Mouse (Mus musculus): ENCODE measurements around the gene Phactr2. TPM values are rescaled to one million over a fixed set of nuclear protein-coding genes. Genes with fewer than 3 reads are reported as not detected.

Gene Phactr2
- polyA plus RNA-seq, 1 experiment from 2014 or later, result 41.5 TPM

- no peak overlapping the region for H3K9ac ChIP-seq (ENCODE audit: low read depth, low read length)
- 50% methylated on average over 17 of the region's 17 CpGs for WGBS
- no peak overlapping the region for H3K4me3 ChIP-seq (ENCODE audit: low read length)
- no peak overlapping the region for H3K4me2 ChIP-seq (replicated peaks; ENCODE audit: low read depth, low read length)
- no peak for ATAC-seq (ENCODE audit: low FRiP score, low TSS enrichment)
- H3K9me3 ChIP-seq (ENCODE audit: control insufficient read depth, low read length), result no peaks in the 10 kb centered on the region
- H3K36me3 ChIP-seq (ENCODE audit: control insufficient read depth, insufficient read depth, low read length), result no peaks in the 10 kb centered on the region
- H3K4me1 ChIP-seq (ENCODE audit: control insufficient read depth, insufficient read depth, low read length), result peaks cover 9% of the 10 kb centered on the region
- no peak overlapping the region for H3K27ac ChIP-seq (ENCODE audit: low read depth, low read length)
- no peaks in the 10 kb centered on the region for H3K27me3 ChIP-seq (ENCODE audit: control insufficient read depth, insufficient read depth, low read length)
Measured at GRCm38 (mm10) chr10:13424508-13424907, 49.7 kb downstream of the Phactr2 start.

DNA sequence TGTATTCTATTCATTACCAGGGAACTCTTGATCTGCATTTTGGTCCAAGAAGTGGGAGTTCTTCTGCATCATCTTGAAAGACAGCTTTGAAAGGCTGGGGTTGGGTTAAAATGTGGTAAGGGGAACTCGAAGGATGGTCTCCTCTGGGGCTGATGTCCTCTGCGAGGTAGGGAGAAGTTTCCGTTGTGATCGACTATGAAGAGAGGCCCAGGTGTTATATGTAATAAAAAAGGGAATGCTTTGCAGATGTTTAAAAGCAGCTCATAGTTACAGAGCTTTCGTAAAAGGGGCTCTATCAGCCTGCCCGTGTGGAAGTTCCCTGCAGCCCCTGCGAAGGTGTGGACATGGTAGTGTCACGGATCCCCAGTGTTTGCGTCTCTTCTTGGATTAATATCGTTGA lies 50.2 kb downstream of the Phactr2 start:
- no peaks in the 10 kb centered on the region for H3K36me3 ChIP-seq (ENCODE audit: control insufficient read depth, insufficient read depth, low read length)
- H3K27ac ChIP-seq (ENCODE audit: low read depth, low read length), result no peak overlapping the region
- no peak overlapping the region for H3K4me3 ChIP-seq (ENCODE audit: low read length)
- H3K4me2 ChIP-seq (replicated peaks; ENCODE audit: low read depth, low read length), result no peak overlapping the region
- H3K9ac ChIP-seq (ENCODE audit: low read depth, low read length), result no peak overlapping the region
- 76% methylated on average over 10 of the region's 10 CpGs for WGBS
- peaks cover 6% of the 10 kb centered on the region for H3K4me1 ChIP-seq (ENCODE audit: control insufficient read depth, insufficient read depth, low read length)
- ATAC-seq (ENCODE audit: low FRiP score, low TSS enrichment), result no peak
- H3K9me3 ChIP-seq (ENCODE audit: control insufficient read depth, low read length), result no peaks in the 10 kb centered on the region
- no peaks in the 10 kb centered on the region for H3K27me3 ChIP-seq (ENCODE audit: control insufficient read depth, insufficient read depth, low read length)

DNA sequence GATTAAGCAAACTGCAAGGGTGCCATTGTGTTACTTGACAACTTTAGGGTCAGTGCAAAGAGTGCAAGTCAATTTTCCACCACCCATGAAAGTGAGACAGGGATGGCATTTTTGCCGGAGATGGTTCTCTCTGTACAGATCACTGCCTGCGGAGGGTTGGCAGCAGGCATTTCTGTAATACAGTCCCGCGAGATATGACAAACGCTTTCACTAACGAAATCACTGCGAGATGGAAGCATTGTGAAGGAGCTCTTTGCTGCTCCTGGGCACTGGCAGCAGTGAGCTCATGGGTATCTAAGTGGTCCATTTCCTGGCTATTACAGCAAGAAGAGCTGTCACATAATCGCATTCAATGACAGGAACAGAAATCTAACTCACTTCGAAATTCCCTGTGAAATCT lies 52.1 kb downstream of the Phactr2 start:
- Histone ChIP-seq H3K9ac (ENCODE audit: low read depth, low read length) (no peak overlapping the region), H3K27me3 (ENCODE audit: control insufficient read depth, insufficient read depth, low read length) (no peaks in the 10 kb centered on the region), H3K4me2 (replicated peaks; ENCODE audit: low read depth, low read length) (no peak overlapping the region), H3K36me3 (ENCODE audit: control insufficient read depth, insufficient read depth, low read length) (no peaks in the 10 kb centered on the region), H3K4me1 (ENCODE audit: control insufficient read depth, insufficient read depth, low read length) (0 out of 2 replicates have a peak, but pooled peaks cover 5% of the 10 kb centered on the region), H3K9me3 (ENCODE audit: control insufficient read depth, low read length) (no peaks in the 10 kb centered on the region), H3K4me3 (ENCODE audit: low read length) (no peak overlapping the region), H3K27ac (ENCODE audit: low read depth, low read length) (no peak overlapping the region)
- WGBS, result 91% methylated on average over 9 of the region's 9 CpGs
- ATAC-seq (ENCODE audit: low FRiP score, low TSS enrichment), result no peak

DNA sequence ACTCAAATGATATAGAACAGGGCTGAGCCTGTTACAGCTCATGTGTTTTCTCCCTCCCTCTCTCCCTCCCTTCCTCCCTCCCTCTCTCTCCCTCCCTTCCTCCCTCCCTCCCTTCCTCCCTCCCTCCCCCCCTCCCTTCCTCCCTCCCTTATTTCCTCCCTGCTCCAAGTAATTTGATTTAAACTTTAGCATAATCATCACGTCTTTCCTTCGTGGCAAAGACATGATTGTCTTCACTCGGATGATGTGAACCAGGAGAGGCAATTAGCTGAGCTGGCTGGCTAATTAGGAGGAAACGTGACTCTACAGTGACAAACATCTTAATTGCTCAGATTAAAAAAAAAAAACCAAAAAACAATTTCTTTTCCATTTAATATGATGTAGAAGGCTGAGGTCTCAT lies 55.0 kb downstream of the Phactr2 start:
- no peak overlapping the region for H3K4me3 ChIP-seq (ENCODE audit: low read length)
- H3K27me3 ChIP-seq (ENCODE audit: control insufficient read depth, insufficient read depth, low read length), result no peaks in the 10 kb centered on the region
- H3K9me3 ChIP-seq (ENCODE audit: control insufficient read depth, low read length), result no peaks in the 10 kb centered on the region
- H3K4me2 ChIP-seq (replicated peaks; ENCODE audit: low read depth, low read length), result no peak overlapping the region
- ATAC-seq (ENCODE audit: low FRiP score, low TSS enrichment), result no peak
- H3K27ac ChIP-seq (ENCODE audit: low read depth, low read length), result no peak overlapping the region
- no peaks in the 10 kb centered on the region for H3K36me3 ChIP-seq (ENCODE audit: control insufficient read depth, insufficient read depth, low read length)
- H3K9ac ChIP-seq (ENCODE audit: low read depth, low read length), result no peak overlapping the region
- 37% methylated on average over 4 of the region's 4 CpGs for WGBS
- 0 out of 2 replicates have a peak, but pooled peaks cover 7% of the 10 kb centered on the region for H3K4me1 ChIP-seq (ENCODE audit: control insufficient read depth, insufficient read depth, low read length)

DNA sequence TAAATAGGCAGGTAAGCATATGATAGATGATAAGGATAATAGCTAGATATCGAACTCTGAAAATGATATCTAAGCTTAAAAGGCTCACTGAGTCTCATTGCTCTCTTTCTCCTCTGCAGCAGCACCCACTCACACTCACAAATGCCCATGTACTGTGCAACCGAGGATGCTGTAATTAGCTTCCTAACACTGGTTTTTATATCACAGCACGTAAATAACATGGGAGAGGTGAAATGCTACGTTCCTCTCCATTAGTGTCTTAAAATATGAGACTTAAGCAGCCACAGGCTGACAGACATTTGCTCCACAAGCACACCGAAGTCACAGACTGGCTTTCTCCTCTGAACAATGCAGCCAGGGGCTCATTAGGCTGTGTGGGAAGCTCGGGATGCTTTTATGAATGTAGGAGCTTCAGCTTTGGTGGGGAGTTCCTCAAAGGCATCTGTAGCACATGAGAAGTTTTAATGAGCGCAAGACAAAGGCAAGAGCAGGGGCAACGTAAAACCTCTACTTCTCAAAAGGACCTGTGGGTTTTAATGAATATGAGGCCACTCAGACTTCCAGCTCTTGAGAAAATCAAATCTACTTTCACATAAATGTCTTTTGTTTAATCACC lies 58.6 kb downstream of the Phactr2 start:
- WGBS, result 36% methylated on average over 8 of the region's 8 CpGs
- Histone ChIP-seq H3K9ac (ENCODE audit: low read depth, low read length) (no peak overlapping the region), H3K4me3 (ENCODE audit: low read length) (no peak overlapping the region), H3K27me3 (ENCODE audit: control insufficient read depth, insufficient read depth, low read length) (no peaks in the 10 kb centered on the region), H3K4me2 (replicated peaks; ENCODE audit: low read depth, low read length) (no peak overlapping the region), H3K9me3 (ENCODE audit: control insufficient read depth, low read length) (no peaks in the 10 kb centered on the region), H3K36me3 (ENCODE audit: control insufficient read depth, insufficient read depth, low read length) (no peaks in the 10 kb centered on the region), H3K4me1 (ENCODE audit: control insufficient read depth, insufficient read depth, low read length) (0 out of 2 replicates have a peak, but pooled peaks cover 7% of the 10 kb centered on the region), H3K27ac (ENCODE audit: low read depth, low read length) (no peak overlapping the region; the same call in 1 of the 2 replicates)
- ATAC-seq (ENCODE audit: low FRiP score, low TSS enrichment), result no peak

DNA sequence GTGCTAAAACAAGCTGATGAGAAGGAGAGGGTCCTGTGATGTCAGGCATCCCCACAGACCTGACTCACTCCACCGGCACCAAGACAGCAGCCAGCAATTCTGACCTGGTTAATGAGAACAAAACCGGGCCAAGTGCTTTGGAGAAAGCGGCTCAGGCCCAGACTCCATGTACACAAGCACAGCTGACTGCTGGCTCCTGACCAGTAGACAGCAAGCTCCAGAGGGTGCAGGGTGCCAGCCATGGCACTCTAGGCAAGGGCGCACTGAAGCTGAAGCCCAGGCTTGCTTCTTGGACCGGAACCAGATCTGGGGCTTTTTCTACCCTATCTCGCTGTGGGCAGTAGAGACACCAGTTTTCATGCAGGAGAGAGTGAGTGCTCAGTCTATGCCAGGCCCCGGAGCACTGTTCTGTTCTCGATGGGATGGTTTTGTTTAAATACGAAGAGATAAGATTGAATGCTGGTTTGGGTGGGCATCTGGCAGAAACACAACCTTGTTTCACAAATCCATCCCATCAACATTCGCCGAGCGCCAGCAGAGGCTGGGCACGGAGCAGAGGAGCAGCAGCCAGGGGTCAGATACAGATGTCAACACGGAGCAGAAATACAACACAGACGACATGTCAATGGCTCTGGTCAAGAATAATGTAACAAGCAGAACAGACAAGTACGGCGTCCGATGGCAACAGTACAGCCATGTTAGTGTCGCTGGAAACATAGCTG lies 61.8 kb downstream of the Phactr2 start:
- no peaks in the 10 kb centered on the region for H3K36me3 ChIP-seq (ENCODE audit: control insufficient read depth, insufficient read depth, low read length)
- H3K9me3 ChIP-seq (ENCODE audit: control insufficient read depth, low read length), result no peaks in the 10 kb centered on the region
- H3K4me2 ChIP-seq (replicated peaks; ENCODE audit: low read depth, low read length), result no peak overlapping the region
- ATAC-seq (ENCODE audit: low FRiP score, low TSS enrichment), result no peak
- WGBS, result 92% methylated on average over 19 of the region's 19 CpGs
- H3K4me3 ChIP-seq (ENCODE audit: low read length), result no peak overlapping the region
- no peaks in the 10 kb centered on the region for H3K27me3 ChIP-seq (ENCODE audit: control insufficient read depth, insufficient read depth, low read length)
- H3K27ac ChIP-seq (ENCODE audit: low read depth, low read length), result no peak overlapping the region
- H3K9ac ChIP-seq (ENCODE audit: low read depth, low read length), result no peak overlapping the region
- 0 out of 2 replicates have a peak, but pooled peaks cover 7% of the 10 kb centered on the region for H3K4me1 ChIP-seq (ENCODE audit: control insufficient read depth, insufficient read depth, low read length)

- ATAC-seq (ENCODE audit: low FRiP score, low TSS enrichment), result no peak
- 87% methylated on average over 3 of the region's 3 CpGs for WGBS
- Histone ChIP-seq H3K9me3 (ENCODE audit: control insufficient read depth, low read length) (no peaks in the 10 kb centered on the region), H3K4me2 (replicated peaks; ENCODE audit: low read depth, low read length) (no peak overlapping the region), H3K9ac (ENCODE audit: low read depth, low read length) (no peak overlapping the region), H3K36me3 (ENCODE audit: control insufficient read depth, insufficient read depth, low read length) (no peaks in the 10 kb centered on the region), H3K27ac (ENCODE audit: low read depth, low read length) (no peak overlapping the region), H3K27me3 (ENCODE audit: control insufficient read depth, insufficient read depth, low read length) (no peaks in the 10 kb centered on the region), H3K4me3 (ENCODE audit: low read length) (no peak overlapping the region), H3K4me1 (ENCODE audit: control insufficient read depth, insufficient read depth, low read length) (0 out of 2 replicates have a peak, but pooled peaks cover 7% of the 10 kb centered on the region)
Measured at GRCm38 (mm10) chr10:13411056-13411455, 63.2 kb downstream of the Phactr2 start.

DNA sequence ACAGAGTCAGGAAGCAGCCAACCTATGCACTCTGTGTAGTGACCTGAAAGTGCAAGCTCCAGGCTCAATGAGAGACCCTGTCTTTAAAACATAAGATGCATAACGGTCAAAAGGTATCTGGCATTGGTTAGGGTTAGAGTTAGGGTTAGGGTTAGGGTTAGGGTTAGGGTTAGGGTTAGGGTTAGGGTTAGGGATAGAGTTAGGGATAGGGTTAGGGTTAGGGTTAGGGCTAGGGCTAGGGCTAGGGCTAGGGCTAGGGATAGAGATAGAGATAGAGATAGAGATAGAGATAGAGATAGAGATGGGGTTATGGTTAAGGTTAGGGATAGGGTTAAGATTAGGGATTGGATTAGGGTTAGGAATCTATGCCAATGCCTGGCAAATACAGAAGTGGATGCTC lies 72.2 kb downstream of the Phactr2 start:
- Histone ChIP-seq H3K9me3 (ENCODE audit: control insufficient read depth, low read length) (no peaks in the 10 kb centered on the region), H3K4me2 (replicated peaks; ENCODE audit: low read depth, low read length) (no peak overlapping the region), H3K36me3 (ENCODE audit: control insufficient read depth, insufficient read depth, low read length) (no peaks in the 10 kb centered on the region), H3K4me3 (ENCODE audit: low read length) (no peak overlapping the region), H3K4me1 (ENCODE audit: control insufficient read depth, insufficient read depth, low read length) (no peaks in the 10 kb centered on the region), H3K9ac (ENCODE audit: low read depth, low read length) (no peak overlapping the region), H3K27ac (ENCODE audit: low read depth, low read length) (no peak overlapping the region), H3K27me3 (ENCODE audit: control insufficient read depth, insufficient read depth, low read length) (no peaks in the 10 kb centered on the region)
- ATAC-seq (ENCODE audit: low FRiP score, low TSS enrichment), result no peak
- WGBS, result 80% methylated on average over 1 of the region's 1 CpGs

DNA sequence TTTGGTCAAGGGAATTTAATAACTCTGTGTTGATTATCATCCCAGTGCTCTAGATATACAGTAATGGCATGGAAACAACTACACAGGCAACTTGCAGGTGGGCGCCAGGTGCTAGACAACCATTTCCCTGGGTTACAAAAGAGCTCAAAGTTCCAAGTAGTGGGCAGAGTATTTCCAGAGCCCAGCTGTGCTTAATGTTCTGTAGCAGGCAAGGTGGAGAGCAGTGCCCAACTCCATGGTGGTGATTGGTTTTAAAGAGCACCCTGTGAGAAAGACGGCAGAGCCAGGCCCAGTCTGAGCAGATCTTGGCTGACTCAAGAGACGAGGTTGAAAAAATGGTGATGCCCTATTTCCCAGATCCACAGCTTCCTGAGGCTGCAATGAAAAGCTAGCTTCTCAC lies 78.5 kb downstream of the Phactr2 start:
- Histone ChIP-seq H3K36me3 (ENCODE audit: control insufficient read depth, insufficient read depth, low read length) (no peaks in the 10 kb centered on the region), H3K27me3 (ENCODE audit: control insufficient read depth, insufficient read depth, low read length) (no peaks in the 10 kb centered on the region), H3K27ac (ENCODE audit: low read depth, low read length) (no peak overlapping the region), H3K4me2 (replicated peaks; ENCODE audit: low read depth, low read length) (no peak overlapping the region), H3K4me1 (ENCODE audit: control insufficient read depth, insufficient read depth, low read length) (no peaks in the 10 kb centered on the region), H3K9me3 (ENCODE audit: control insufficient read depth, low read length) (no peaks in the 10 kb centered on the region), H3K9ac (ENCODE audit: low read depth, low read length) (no peak overlapping the region), H3K4me3 (ENCODE audit: low read length) (no peak overlapping the region)
- WGBS, result 58% methylated on average over 3 of the region's 3 CpGs
- no peak for ATAC-seq (ENCODE audit: low FRiP score, low TSS enrichment)

Data from kidney, embryonic 14.5 days (tissue).